Mouse (Mus musculus) forebrain, embryonic 12.5 days (tissue): ENCODE measurements around the gene Bcl3. TPM values are rescaled to one million over a fixed set of nuclear protein-coding genes. Genes with fewer than 3 reads are reported as not detected.

ENCODE experiments used
- ATAC-seq: fragments of 200-750 bp; cut with Nextera tagmentation; 2 replicates; pipeline ENCODE4 v1.8.0; 2017; ENCODE audit warnings: moderate TSS enrichment; ENCODE audit not compliant: low FRiP score
- H3K27ac ChIP-seq: fragments of 300-500 bp; sonication (generic); 2 replicates; pipeline ENCODE4 v1.5.1; 2016; ENCODE audit warnings: mild to moderate bottlenecking
- H3K27me3 ChIP-seq: fragments of 300-500 bp; sonication (generic); 2 replicates; pipeline ENCODE4 v1.6.1; 2016; ENCODE audit warnings: mild to moderate bottlenecking
- H3K36me3 ChIP-seq: fragments of 300-500 bp; sonication (generic); replicated peaks from 2 replicates; pipeline ENCODE4 v1.6.1; 2016; ENCODE audit warnings: mild to moderate bottlenecking
- H3K4me1 ChIP-seq: fragments of 300-500 bp; sonication (generic); 2 replicates; pipeline ENCODE4 v1.6.1; 2016
- H3K4me2 ChIP-seq: fragments of 300-500 bp; sonication (generic); 2 replicates; pipeline ENCODE4 v1.6.1; 2016; ENCODE audit warnings: mild to moderate bottlenecking, moderate library complexity
- H3K4me3 ChIP-seq: fragments of 300-500 bp; sonication (generic); replicated peaks from 2 replicates; pipeline ENCODE4 v1.5.1; 2016; ENCODE audit warnings: mild to moderate bottlenecking
- H3K9ac ChIP-seq: fragments of 300-500 bp; sonication (generic); 2 replicates; pipeline ENCODE4 v1.6.1; 2016; ENCODE audit warnings: mild to moderate bottlenecking
- H3K9me3 ChIP-seq: fragments of 300-500 bp; sonication (generic); 2 replicates; pipeline ENCODE4 v1.6.1; 2016
- WGBS: fragments of 180-500 bp; shearing (Covaris S2); methylation state at CpG from one replicate; pipeline ENCODE4 v1.1.7; 2016; 5-methylcytosine and 5-hydroxymethylcytosine counted together
- polyA plus RNA-seq: library from polyadenylated mRNA; unstranded; fragments of >200 nt; fragmentation: Nextera tagmentation; extraction: Ambion mirVana; gene quantifications from 2 replicates; pipeline ENCODE4 v1.2.1, GENCODE M21; 2016

Bcl3 gene
- polyA plus RNA-seq, 1 experiment from 2014 or later, result 0.96 TPM

GRCm38 (mm10) chr7:19771682-19772081, 50.9 kb downstream of the Bcl3 start:
- ATAC-seq, result no peak
- Histone ChIP-seq H3K9me3 (no peaks in the 10 kb centered on the region), H3K27me3 (peaks cover 44% of the 10 kb centered on the region), H3K4me1 (peaks cover 19% of the 10 kb centered on the region), H3K36me3 (no peaks in the 10 kb centered on the region), H3K27ac (no peak overlapping the region), H3K4me2 (no peak overlapping the region), H3K4me3 (no peak overlapping the region), H3K9ac (no peak overlapping the region)
- WGBS, result 68% methylated on average over 4 of the region's 4 CpGs

GRCm38 (mm10) chr7:19770984-19771391, 51.6 kb downstream of the Bcl3 start, which contains the start of gene Bcam:
Gene Bcam (minus strand): TSS chr7:19771016.
- Histone ChIP-seq H3K4me3 (peak within 1 kb of the TSS; percentile 33), H3K9me3 (no peaks in the 10 kb centered on the region), H3K4me1 (peaks cover 19% of the 10 kb centered on the region), H3K9ac (peak within 1 kb of the TSS; percentile 49), H3K4me2 (peak within 1 kb of the TSS; percentile 59), H3K27me3 (peaks cover 44% of the 10 kb centered on the region), H3K36me3 (no peaks in the 10 kb centered on the region), H3K27ac (no peak within 1 kb of the TSS)
- ATAC-seq, result peak; percentile 47
- WGBS, result 2% methylated on average over 9 of the region's 9 CpGs

- Histone ChIP-seq H3K27ac (no peak overlapping the region), H3K27me3 (peaks cover 44% of the 10 kb centered on the region), H3K4me1 (peaks cover 19% of the 10 kb centered on the region), H3K9me3 (no peaks in the 10 kb centered on the region), H3K36me3 (no peaks in the 10 kb centered on the region), H3K4me2 (peak overlapping the region; percentile 59), H3K9ac (peak overlapping the region; percentile 49), H3K4me3 (peak overlapping the region; percentile 33)
- peak; percentile 83 for ATAC-seq
- under 1% methylated on average over 26 of the region's 28 CpGs for WGBS
Measured at GRCm38 (mm10) chr7:19770375-19770754, 52.2 kb downstream of the Bcl3 start.

GRCm38 (mm10) chr7:19769434-19770374, 52.9 kb downstream of the Bcl3 start:
- no peak overlapping the region for H3K27ac ChIP-seq
- no peaks in the 10 kb centered on the region for H3K9me3 ChIP-seq
- H3K9ac ChIP-seq, result peak overlapping the region; percentile 49
- peak; percentile 18; the same call in 1 of the 2 replicates for ATAC-seq
- H3K4me2 ChIP-seq, result peak overlapping the region; percentile 59
- 11% methylated on average over 16 of the region's 16 CpGs for WGBS
- H3K4me3 ChIP-seq, result peak overlapping the region; percentile 33
- peaks cover 44% of the 10 kb centered on the region for H3K27me3 ChIP-seq
- no peaks in the 10 kb centered on the region for H3K36me3 ChIP-seq
- H3K4me1 ChIP-seq, result peaks cover 19% of the 10 kb centered on the region

- Histone ChIP-seq H3K36me3 (no peaks in the 10 kb centered on the region), H3K9me3 (no peaks in the 10 kb centered on the region), H3K4me2 (no peak overlapping the region), H3K27ac (no peak overlapping the region), H3K27me3 (peaks cover 44% of the 10 kb centered on the region), H3K9ac (no peak overlapping the region), H3K4me1 (peaks cover 19% of the 10 kb centered on the region), H3K4me3 (no peak overlapping the region)
- ATAC-seq, result no peak
- 32% methylated on average over 4 of the region's 4 CpGs for WGBS
Measured at GRCm38 (mm10) chr7:19769001-19769400, 53.6 kb downstream of the Bcl3 start.

GRCm38 (mm10) chr7:19768251-19768650, 54.3 kb downstream of the Bcl3 start:
- 69% methylated on average over 14 of the region's 14 CpGs for WGBS
- Histone ChIP-seq H3K4me3 (no peak overlapping the region), H3K9ac (no peak overlapping the region), H3K4me1 (peaks cover 19% of the 10 kb centered on the region), H3K27me3 (peaks cover 44% of the 10 kb centered on the region), H3K4me2 (no peak overlapping the region), H3K9me3 (no peaks in the 10 kb centered on the region), H3K36me3 (no peaks in the 10 kb centered on the region), H3K27ac (no peak overlapping the region)
- ATAC-seq, result no peak

GRCm38 (mm10) chr7:19764581-19764980, 58.0 kb downstream of the Bcl3 start:
- H3K27me3 ChIP-seq, result peaks cover 17% of the 10 kb centered on the region
- no peak overlapping the region for H3K4me3 ChIP-seq
- no peak overlapping the region for H3K4me2 ChIP-seq
- no peaks in the 10 kb centered on the region for H3K36me3 ChIP-seq
- H3K9ac ChIP-seq, result no peak overlapping the region
- peaks cover 3% of the 10 kb centered on the region for H3K4me1 ChIP-seq
- ATAC-seq, result no peak
- 94% methylated on average over 9 of the region's 9 CpGs for WGBS
- no peak overlapping the region for H3K27ac ChIP-seq
- H3K9me3 ChIP-seq, result no peaks in the 10 kb centered on the region

- WGBS, result 90% methylated on average over 13 of the region's 13 CpGs
- Histone ChIP-seq H3K27me3 (peaks cover 11% of the 10 kb centered on the region), H3K9ac (no peak overlapping the region), H3K9me3 (no peaks in the 10 kb centered on the region), H3K4me3 (no peak overlapping the region), H3K4me1 (no peaks in the 10 kb centered on the region), H3K4me2 (no peak overlapping the region), H3K36me3 (no peaks in the 10 kb centered on the region), H3K27ac (no peak overlapping the region)
- no peak for ATAC-seq
Measured at GRCm38 (mm10) chr7:19763829-19764477, 58.6 kb downstream of the Bcl3 start.

GRCm38 (mm10) chr7:19762283-19762682, 60.3 kb downstream of the Bcl3 start:
- ATAC-seq, result no peak
- 90% methylated on average over 11 of the region's 11 CpGs for WGBS

GRCm38 (mm10) chr7:19760021-19760420, 62.5 kb downstream of the Bcl3 start:
- Histone ChIP-seq H3K4me2 (no peak overlapping the region), H3K4me3 (no peak overlapping the region), H3K9ac (no peak overlapping the region), H3K36me3 (no peaks in the 10 kb centered on the region), H3K4me1 (no peaks in the 10 kb centered on the region), H3K9me3 (no peaks in the 10 kb centered on the region), H3K27me3 (no peaks in the 10 kb centered on the region), H3K27ac (no peak overlapping the region)
- ATAC-seq, result no peak
- 91% methylated on average over 13 of the region's 13 CpGs for WGBS

More at GRCm38 (mm10) chr7:19762283-19762682, 60.3 kb downstream of the Bcl3 start:
- H3K4me3 ChIP-seq, result no peak overlapping the region
- no peak overlapping the region for H3K9ac ChIP-seq
- no peak overlapping the region for H3K27ac ChIP-seq
- no peaks in the 10 kb centered on the region for H3K27me3 ChIP-seq
- H3K4me2 ChIP-seq, result no peak overlapping the region
- no peaks in the 10 kb centered on the region for H3K4me1 ChIP-seq
- H3K9me3 ChIP-seq, result no peaks in the 10 kb centered on the region
- no peaks in the 10 kb centered on the region for H3K36me3 ChIP-seq

GRCm38 (mm10) chr7:19758623-19759022, 63.9 kb downstream of the Bcl3 start:
- WGBS, result 92% methylated on average over 13 of the region's 13 CpGs
- no peak overlapping the region for H3K4me3 ChIP-seq
- H3K9me3 ChIP-seq, result no peaks in the 10 kb centered on the region
- no peak overlapping the region for H3K4me2 ChIP-seq
- H3K27ac ChIP-seq, result no peak overlapping the region
- no peak overlapping the region for H3K9ac ChIP-seq
- H3K27me3 ChIP-seq, result no peaks in the 10 kb centered on the region
- no peaks in the 10 kb centered on the region for H3K36me3 ChIP-seq
- no peaks in the 10 kb centered on the region for H3K4me1 ChIP-seq
- ATAC-seq, result no peak
